Mouse (Mus musculus): ENCODE measurements around the gene Gm49393.

GRCm38 (mm10) chr13:60812768-60813167, 122.6 kb downstream of the Gm49393 start:
- no peak for TF ChIP-seq POLR2A (IDR thresholded peaks at IDR 0.05; ENCODE audit: control insufficient read depth, extremely low read depth, insufficient read depth, low read length, poor library complexity)
- TF ChIP-seq CTCF (IDR thresholded peaks at IDR 0.05; ENCODE audit: borderline replicate concordance, control insufficient read depth, extremely low read depth, insufficient read depth, low read length, poor library complexity), result no peak
